Mouse (Mus musculus) embryo, embryonic 10 days (tissue): ENCODE data around the gene Clmn.

Experiments
- DNase-seq: peaks from one replicate; pipeline ENCODE4 v3.0.0-alpha.2; 2015; ENCODE audit warnings: low spot score

Clmn gene

DNA sequence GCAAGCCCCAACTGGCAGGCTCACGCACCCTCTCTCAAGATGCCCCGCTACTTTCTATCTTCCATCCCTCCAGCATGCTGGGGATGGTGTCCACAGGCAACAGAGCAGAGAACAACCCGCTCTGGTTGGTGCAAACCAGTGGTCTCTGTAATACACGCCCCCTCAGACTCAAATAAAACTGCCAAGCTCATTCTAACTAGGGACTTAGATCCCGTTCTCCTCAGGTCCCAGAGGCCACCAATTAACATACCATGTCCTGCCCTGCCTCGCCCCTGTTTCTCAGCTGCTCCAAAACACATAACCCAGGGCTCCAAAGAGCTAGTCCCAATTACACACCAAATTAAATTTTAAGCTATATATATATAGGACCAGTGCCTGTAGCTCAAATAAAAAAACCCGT lies 50.6 kb downstream of the Clmn start:
- DNase-seq, result no peak

DNA sequence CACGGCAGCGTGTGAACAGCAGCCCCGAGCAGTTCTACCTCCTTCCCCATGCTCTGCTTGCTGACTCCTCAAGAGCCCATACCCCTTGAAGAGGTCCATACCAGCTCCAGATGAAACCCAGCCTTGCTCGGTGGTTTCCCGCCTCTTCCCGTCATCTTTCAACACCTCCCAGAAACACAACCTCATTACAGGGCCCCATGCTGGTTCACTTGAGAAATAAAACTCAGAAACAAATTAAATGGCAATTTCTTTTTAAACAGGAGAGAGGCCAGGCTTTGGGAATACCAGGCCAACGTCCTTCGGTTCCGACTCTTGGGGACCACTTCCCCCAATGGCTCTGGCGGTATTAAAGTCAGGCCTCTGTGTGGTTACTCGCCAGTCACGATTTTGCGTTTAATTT lies 51.1 kb downstream of the Clmn start:
- DNase-seq, result no peak

DNA sequence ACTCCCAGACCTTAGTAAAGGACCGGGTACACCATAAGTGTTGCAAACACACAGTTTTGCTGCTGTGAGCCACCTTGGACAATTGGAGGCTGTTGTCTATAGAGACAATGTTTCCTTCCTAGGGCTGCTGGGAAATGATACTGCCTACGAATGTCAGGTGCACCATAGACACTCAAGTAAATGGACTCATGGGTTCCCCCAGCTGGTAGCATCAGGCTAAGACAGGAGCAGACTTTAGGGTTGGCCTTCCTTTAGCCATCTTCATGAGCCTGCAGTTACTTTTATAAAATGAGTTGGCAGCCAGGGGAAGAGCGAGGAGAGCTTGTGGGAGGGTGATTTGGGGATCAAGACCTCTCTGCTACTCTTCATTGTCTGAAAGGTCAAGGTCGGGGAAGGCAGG lies 52.2 kb downstream of the Clmn start:
- no peak for DNase-seq

DNA sequence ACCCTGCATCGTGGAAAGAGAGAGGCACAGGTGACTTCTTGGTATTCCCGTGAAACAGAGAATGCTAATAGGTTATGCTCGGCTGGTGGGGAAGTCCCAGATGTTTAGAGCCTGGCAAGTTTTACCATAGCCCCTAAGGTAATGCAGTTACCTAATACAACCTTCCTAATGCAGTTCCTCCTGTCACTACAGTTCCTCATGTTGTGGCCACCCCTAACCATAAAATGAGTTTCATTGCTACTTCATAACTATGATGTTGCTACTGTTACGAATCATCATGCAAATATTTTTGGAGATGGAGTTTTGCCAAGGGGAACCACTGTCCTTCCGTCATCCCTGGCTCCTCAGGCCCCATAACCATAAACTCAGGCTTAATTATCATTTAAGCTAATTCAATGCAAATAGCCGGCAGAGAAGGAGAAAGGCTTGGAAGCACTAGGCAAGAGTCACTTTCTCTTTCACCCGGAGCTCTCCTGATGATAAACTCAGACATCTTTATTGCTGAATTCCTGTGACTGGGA lies 53.9 kb downstream of the Clmn start:
- no peak for DNase-seq

DNA sequence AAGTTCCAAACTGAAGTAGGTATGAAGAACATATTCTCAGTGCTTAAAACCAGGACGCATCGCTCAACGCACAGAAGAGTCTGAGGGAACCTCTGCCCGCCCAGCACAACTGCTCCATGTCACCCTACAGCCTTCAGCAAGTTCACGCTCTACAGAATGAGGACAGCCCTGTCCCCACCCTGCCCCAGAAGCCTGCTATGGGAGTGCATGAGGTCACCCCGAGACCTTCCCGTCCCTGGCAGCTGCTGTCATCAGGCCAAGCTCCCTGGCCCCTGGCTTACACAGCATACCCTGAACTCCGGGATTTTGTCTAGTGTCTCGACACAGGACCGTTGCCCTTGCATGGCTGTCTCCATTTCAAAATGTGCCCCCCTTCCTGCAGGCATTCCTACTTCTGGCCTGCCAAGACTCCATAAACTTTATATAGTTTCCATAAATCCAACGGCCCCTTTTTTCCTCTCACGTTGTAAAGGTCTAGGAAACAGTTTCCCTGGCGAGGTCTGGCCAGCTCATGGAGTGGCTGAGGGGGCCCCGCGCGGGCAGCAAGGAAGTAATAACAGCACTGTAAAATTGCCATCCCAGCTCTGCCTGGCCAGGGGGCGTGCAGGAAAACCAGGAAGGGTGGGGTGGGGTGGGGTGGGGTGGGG lies 56.3 kb downstream of the Clmn start:
- no peak for DNase-seq

DNA sequence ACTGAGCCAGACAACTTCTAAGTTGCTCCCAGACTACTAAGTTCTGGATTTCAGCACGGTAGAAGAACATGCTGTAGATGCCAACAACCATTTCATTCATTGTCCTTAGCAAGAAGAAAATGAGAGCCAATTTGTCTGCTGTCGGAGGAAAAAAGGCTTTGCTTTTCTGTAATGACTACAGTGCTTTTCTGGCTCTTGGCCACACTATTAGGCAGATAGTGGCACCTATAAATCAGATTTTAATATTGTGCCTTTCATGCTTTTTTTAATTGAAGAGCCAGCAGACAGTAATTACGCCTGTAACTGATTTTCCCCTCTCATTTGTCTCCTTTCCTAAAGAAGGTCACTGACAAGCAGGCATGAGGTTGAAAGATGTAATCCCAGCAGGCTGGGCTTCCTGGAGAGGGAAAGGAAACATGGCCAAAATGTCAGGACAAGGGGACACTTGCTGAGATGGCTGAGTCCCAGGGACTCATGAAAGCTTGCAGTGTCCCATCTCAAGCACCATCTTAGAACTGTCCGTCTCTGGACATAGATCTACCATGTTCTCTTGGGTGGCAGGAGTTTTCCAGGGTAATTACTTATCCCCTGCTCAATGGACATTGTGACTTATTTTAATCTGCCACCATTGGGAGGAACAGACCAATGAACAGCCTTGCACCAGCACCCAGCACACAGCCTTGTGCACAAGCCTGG lies 58.0 kb downstream of the Clmn start:
- DNase-seq, result no peak

DNA sequence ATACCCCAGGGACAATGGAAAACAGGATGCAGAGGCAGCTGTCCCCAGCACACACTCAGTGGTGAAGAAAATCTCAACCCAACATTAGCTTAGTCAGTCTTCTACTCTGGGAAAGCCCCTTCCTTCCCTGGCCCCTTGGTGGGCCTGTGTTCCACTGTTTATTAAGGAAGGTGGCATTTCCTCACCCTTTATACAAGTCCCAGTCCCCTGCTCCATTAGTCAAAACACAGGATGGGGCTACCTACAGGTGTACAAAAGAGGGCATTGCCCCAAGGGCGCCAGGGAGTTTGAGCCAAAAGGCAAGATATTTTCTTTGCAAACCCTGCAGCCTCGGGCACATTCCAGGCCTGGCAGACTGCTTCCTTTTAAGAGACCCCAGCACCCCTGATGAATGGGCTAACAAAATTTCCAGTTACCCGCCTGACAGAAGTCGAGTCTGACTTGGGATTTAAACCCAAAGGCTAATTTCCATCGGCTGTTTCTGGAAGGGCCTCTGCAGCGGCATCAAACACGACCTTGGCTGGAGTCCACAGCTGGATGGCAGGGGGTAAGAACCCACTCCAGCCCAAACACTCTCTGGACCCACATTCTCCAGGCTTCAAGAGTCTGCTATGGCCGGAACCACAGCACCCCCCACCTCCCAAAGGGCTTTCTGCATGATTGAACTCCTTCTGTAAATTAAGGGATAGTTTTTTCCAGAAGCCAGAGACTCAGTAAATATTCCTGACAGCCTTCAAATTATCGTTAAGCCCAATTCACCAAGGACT lies 63.2 kb downstream of the Clmn start:
- DNase-seq, result no peak

DNA sequence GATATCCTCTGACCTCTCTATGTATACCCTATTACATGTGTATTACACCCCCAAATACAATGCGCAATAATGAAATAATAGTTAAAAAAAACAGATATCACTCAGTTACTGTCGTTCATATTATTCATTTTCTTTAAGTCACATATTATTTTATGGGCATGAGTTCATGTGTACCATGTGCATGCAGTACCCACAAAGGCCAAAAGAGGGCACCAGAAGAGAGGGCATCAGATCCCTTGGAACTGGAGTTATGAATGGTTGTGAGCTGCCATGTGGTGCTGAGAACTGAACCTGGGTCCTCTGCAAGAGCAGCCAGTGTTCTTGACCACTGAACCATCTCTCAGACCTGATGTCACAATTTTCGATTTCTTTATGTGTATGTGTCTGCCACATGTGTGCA lies 65.5 kb downstream of the Clmn start:
- no peak for DNase-seq

DNA sequence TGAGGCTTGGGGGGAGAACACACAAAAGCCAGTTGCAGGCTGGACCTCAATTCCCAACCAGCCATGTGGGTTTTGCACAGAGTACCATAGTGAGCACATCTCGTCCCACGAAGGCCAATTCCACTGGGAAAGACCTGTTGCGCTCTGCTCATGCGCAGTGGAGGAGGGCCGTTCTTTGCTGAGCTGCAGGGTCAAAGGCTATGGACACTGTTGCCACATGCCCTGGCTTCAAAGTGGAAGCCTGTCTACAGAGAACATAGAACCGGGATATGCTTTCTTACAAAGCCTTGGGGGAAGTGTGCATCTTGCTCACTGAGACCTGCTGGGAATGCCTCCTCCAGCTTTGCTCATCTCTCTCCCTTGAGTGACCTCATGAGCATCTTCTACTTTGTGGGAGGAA lies 67.0 kb downstream of the Clmn start:
- no peak for DNase-seq

DNA sequence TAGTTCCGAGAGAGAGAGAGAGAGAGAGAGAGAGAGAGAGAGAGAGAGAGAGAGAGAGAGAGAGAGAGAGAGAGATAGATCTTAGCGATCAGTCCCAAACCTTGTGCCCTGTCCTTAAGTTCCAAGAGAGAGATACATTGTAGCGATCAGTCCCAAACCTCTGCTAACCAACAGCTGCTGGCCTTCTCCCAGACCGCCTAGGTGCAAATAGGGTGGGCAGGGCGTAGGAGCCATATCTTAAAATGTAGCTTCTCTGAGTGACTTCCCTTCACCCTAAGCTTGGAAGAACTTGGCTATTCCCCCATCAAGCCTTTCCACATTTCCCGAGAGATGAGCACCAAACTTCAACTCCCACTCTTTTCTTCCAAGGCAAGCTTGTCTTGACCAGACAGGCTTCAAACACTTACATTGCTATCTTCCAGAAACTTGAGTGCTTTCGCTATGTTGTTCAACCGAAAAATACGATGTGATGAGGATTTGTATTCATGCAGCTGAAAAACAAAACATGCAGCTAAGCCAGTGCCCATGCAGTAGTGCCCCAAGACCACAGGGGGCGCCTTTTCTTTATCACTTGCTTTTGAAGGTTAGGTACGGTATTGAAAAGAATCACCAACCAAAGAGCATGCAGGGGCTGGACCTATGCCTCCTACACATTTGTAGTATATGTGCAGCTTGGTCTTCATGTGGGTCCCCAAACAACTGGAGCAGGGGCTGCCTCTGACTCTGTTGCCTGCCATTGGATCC lies 68.1 kb downstream of the Clmn start:
- DNase-seq, result no peak

DNA sequence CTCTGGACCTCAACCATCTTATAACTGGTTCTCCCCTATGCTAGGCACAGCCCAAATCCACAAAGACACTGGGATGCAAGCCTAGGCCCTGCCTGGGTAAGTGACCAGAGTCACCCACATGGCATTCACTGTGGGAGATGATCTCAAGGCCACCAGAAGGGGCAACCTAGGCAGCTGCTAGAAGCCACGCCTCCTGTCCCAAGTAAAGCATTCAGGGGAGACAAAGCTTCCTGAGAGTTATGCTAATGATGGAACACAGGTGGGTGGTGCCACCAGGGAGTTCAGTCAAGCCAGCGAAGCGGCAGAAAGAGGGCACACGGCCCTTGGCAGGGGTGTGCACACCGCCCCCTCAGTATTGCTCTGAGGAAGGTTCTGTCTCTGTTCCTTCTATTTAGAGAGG lies 69.9 kb downstream of the Clmn start:
- no peak for DNase-seq

DNA sequence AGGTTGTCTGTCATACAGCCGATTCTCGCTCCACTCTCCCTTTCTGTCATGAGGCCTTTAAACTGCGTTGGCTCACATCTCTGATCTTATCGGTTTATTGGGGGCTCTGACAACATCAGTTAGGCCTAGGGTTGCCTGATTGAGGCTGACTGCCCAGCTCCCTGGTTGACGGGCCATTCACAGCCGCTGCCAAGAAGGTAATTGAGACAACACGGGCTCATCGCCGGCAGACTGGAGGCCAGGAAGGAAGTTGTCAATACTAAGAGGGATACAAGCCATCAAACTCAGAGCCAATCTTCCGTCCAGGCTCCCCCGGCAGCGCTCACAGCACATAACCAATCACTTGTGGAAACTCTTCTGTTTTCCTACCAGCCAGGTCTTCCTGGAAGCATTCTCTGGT lies 71.4 kb downstream of the Clmn start:
- no peak for DNase-seq

DNA sequence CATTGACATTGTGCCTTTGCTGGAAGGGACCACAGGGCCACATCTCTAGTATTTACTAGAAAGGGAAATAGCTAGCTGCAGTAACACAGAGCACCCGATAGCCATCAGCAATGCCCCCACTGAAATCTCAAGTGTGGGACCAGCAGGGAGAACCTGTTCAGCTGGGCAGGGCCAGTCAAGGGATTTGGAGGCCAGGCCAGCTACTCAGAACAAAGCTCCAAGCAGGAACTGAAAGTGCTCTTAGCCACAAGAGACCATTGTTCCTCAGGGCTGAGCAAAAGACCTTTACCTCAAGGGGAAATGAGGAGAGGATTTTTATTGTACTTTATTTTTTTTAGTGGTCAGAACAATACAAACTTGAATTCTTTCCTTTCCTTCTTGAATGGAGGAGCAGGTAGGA lies 87.3 kb downstream of the Clmn start:
- no peak for DNase-seq

DNA sequence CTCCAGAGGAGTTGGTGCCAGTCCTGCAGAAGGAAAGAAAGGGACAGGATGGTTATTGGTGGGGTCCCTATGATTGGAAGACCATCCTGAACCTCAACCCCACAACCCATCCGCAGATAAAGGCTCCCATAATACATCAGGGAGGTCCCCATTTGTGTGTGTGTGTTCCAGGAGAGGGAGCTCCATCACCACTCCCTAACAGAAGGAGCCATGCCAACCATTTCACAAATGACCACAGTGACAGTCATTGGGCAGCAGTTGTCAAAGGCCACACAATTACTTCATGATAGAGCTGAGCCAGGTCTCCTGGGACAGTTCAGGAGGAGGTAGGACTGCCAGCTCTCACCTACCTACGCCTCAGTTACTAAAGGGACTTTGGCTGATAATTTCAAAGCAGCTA lies 92.9 kb downstream of the Clmn start:
- DNase-seq, result no peak

DNA sequence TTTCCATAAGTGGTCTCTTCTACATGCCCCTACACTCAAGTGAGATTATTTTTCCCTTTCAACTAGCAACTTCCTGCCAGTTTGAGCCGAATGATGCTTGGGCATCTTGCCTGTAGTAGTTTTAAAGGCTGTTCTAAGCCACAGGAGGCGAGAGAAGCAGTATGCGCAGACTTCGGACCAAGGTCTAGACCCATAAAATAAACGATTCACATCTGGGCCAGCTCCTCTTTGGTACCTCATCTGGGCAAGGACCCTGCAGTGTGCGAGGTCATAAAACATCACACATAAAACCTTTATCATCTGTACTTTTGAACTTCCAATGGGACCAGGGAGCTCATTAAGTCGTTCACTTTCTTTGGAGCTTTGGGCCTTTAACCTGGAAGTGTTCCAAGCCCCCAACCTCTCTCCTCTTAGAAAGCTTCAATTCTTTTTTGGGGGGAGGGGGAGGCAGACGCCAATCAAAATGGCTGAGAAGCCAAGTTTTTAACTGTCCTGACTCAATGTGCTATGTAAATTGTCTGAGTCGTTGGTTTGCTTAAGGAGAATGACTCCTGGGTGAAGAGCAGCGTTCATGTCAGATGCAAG lies 95.6 kb downstream of the Clmn start:
- no peak for DNase-seq

DNA sequence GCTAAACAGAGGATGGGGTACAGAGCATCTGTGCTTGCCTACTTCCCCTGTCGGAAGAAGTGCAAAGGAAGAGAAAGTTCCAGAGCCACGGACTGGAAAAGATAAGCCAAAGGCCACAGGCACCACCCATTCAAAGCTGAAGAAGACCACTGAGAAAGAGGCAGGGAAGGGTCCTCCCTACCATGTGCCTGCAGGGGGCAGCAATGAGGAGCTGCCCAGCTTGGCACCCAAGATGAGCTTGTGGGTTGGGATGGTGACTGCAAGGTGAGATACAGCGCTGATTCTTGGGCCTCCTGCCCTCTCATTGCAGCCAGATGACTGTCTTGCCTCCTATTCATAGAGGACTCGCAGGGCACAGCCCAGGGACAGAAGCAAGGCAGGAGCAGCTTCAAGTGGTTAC lies 97.7 kb downstream of the Clmn start:
- DNase-seq, result no peak

DNA sequence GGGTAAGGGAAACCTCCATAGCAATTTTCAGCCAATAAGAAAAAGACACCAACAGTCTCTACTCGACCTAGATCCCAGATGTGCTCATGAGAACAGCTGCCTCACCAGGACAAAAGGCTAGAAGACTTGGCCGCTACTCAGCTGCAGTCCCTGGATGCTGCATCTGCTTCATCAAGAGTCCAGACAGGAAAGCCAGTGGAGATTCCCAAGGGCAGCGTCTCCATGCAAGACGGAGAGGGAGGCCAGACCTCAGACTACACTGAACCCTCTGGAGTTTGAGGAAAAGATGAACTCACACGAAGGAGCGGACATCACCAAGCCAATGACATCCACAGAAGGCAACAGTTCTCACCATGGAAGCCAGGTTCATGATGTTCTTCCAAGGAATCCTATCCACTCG lies 99.1 kb downstream of the Clmn start:
- DNase-seq, result no peak

DNA sequence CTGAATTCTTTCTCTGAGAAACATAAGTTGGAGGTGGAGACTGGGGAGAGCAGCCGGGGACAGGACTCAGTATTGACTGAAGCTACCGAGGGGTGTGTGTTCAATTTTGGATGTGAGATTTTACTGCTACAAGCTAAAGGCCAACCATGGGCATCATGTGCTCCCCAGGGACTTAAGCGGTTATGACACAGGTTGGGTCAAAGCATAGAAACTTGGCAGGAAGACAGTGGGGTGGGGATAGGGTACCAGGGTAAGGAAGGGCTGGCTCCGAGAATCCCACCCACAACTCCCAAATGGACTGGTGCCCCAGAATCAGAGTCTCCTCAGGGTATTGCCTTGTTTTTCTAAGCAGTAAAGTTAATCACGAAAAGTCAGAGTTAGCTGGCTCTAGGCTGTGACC lies 99.8 kb downstream of the Clmn start:
- DNase-seq, result no peak

DNA sequence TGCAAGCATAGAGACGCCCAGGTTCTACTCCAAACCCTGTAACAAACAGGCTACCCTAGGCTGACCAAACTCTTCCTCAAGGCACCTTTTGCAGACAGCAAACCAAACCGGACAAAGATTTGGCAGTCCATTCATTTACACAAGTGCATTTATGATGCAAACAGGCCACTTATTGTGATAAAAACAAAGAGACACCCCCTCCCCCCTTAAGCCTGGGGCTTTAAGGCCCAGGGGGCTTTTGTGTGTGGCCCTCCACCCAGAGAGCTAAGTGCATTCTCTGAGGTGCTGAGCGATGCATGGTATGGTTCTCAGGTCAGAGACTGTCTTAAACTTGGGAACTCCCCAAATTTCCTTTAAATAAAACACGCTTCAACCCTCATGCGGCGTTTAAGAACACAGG lies 101.0 kb downstream of the Clmn start:
- DNase-seq, result no peak

DNA sequence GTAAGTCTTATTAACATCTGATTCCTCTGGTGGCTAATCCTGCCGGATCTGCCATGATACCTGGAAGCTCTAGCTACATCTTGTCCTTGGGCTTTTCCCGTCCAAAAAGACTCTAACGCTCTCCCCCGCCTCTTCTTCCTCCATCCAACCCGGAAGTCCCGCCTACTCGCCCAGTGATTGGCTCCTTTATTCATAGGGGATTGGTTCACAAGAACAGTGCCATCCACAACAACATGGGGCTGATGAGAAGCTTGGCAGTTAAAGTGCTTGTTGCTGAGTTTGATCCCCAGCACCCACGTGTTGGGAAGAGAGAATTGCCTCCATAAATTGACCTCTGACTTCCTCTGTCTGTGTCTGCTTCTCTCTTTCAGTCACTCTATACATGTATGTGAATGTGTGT lies 103.5 kb downstream of the Clmn start:
- DNase-seq, result no peak

DNA sequence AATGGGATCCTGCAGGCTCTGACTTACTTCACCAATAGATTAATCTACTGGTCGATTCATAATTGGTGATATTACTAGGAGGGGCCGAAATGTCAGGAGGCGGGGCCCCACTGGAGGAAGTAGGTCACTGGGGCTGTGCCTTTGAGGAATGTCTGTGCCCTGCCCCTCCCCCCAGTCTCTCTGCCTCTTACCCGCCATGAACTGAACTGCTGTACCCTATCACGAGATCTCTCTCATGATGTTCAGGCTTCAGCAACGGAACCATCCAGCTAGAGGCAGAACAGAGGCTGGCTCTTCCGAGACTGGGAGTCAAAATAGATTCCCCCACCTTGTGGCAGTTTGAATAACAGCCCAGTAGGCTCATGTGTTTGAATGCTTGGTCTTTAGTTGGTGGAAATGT lies 106.8 kb downstream of the Clmn start:
- no peak for DNase-seq

DNA sequence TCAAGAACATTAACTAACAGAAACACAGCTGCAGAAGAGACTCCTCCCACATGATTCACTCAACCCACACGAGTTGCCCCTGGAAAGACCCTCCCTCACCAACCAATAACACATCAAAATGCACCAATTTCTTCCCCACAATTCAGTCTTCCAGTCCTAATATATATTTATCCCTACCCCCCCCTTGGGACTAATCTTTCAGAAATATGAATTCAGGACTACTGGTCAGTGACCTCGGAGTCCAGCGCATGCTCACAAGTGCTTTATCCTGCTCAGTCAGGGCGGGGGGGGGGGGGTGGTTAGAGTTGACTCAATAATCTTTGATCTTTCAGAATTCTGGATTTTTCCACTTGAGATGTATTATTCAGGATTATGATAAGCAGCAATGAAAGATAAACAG lies 111.2 kb downstream of the Clmn start:
- DNase-seq, result no peak
